Mouse (Mus musculus): ENCODE measurements at regions not wholly inside any gene's neighbourhood (a gene's known extent, or its start where the extent isn't known, plus 50 kb on each side); places are given as distances from the start of the nearest gene placed in this dataset.
"Not testable (repeated sequence)": the region's sequence is repeated elsewhere in the genome, so short reads cannot be mapped to it uniquely, and the experiment has no call there.

DNA sequence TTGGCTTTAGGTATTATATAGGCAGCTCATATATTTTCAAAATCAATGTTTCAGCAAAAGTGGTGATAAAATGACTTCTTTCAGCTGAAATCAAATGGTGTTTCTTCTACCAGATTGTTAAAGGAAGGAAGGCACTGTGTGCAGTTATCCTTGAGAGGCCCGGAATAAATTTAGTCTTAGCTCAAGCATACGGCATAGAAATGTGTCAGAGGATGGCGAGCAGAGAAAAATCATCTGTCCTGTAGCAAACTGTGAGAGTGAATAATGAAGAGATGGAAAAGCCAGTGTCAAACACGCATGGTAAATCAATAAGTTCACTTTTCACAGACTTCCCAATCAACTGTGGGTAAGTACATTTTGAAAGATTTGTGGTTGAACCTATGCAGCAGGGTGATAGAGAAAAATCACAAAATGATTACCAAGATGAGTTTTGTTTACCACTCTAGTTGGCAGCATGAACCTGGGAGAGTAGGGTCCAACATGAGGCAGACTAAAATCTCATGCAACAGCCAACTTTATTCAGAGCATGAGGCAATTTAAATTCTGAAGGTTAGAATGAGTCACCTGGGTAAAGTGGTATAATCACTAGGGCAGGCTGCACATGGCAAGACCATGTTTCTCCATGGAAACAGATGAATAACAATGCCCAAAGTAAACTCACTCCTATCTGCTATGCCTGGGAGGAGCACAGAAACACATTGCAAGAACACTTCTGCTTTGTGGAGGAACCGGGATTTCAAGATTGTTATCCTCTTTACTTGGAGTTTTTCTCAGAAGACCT is 55.7 kb downstream of the AI429214 start:
- Histone ChIP-seq H3K27ac (no peak overlapping the region), H3K36me3 (replicated peaks) (no peaks in the 10 kb centered on the region), H3K4me3 (replicated peaks) (no peak overlapping the region), H3K4me2 (no peak overlapping the region), H3K9me3 (no peaks in the 10 kb centered on the region), H3K27me3 (no peaks in the 10 kb centered on the region), H3K4me1 (no peaks in the 10 kb centered on the region), H3K9ac (no peak overlapping the region)
- 91% methylated on average over 5 of the region's 5 CpGs for WGBS
- ATAC-seq (ENCODE audit: low FRiP score): no peak

DNA sequence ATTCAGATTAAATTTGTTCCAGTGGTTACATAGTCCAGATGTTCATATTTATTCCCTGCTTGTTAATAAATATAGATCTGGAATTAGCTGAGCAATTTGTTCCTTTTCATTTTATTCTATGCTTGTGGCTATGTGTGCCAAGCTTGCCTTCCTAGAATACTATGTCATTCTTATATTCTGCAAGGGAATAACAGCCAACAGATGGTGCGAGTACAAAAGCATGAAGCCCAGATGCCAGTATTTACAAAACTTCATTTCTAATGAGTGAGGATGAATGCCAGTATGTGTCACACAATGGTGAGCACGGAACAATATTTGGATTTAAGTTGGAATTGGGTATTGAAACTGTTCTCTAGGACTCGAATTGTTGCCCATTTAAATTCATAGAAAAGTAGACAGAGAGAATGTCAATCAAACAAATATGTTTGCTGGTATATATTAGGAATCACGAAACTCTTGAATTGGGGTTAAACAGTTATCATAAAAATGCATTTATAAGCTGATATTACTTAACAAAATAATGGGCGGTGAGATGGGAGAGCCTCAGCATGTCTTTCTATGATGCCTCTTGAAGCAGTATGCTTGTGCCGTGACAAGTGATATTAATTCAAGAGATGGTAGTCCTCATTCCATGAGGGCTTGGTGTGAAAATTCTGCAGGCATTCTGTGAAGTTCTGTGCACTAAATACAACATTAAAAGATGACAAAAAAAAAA is 56.7 kb downstream of the AI429214 start:
- Histone ChIP-seq H3K36me3 (replicated peaks) (no peaks in the 10 kb centered on the region), H3K27me3 (no peaks in the 10 kb centered on the region), H3K4me2 (no peak overlapping the region), H3K27ac (no peak overlapping the region), H3K9ac (no peak overlapping the region), H3K9me3 (no peaks in the 10 kb centered on the region), H3K4me3 (replicated peaks) (no peak overlapping the region), H3K4me1 (no peaks in the 10 kb centered on the region)
- ATAC-seq (ENCODE audit: low FRiP score): no peak
- 81% methylated on average over 6 of the region's 6 CpGs for WGBS

DNA sequence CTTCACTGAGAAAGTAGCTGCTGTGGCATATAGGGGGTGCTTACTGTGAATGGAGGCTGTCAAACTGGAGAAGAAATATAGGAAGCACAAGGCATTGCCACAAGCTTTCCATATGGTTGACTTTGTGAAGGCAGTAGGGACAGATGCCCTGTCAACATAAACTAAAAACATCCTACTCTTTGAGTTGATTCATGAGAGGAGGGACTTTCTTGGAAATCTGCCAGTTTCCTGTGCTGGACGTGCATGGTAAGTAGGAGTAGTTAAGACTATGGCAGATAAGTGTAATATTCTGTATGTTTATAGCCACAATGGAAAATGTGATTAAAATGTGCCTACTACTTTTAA is 57.3 kb downstream of the AI429214 start:
- no peak overlapping the region for H3K4me3 ChIP-seq (replicated peaks)
- no peak overlapping the region for H3K27ac ChIP-seq
- WGBS: 53% methylated on average over 1 of the region's 1 CpGs
- H3K9ac ChIP-seq: no peak overlapping the region
- no peaks in the 10 kb centered on the region for H3K9me3 ChIP-seq
- H3K4me2 ChIP-seq: no peak overlapping the region
- ATAC-seq (ENCODE audit: low FRiP score): no peak
- no peaks in the 10 kb centered on the region for H3K27me3 ChIP-seq
- no peaks in the 10 kb centered on the region for H3K36me3 ChIP-seq (replicated peaks)
- no peaks in the 10 kb centered on the region for H3K4me1 ChIP-seq

DNA sequence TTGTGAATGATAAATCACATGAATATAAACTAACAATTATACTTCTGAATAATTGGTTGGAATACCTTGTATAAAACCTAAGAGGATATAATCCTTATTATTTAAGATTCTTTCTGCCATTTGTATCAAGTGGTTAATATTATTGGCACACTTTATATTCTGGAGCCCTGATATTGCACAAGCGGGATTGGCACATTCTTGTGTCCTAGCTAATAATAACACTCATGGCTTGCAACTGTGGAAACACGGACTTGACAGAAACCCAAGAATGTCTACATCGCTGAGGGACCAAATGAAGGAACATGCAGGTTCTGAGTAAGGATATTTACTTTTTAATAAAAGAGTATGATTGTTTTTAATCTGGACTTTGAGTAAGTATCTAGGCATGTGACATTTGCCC is 63.0 kb downstream of the AI429214 start:
- H3K27me3 ChIP-seq: no peaks in the 10 kb centered on the region
- no peaks in the 10 kb centered on the region for H3K9me3 ChIP-seq
- no peak for ATAC-seq (ENCODE audit: low FRiP score)
- WGBS: 94% methylated on average over 3 of the region's 3 CpGs
- no peak overlapping the region for H3K4me3 ChIP-seq (replicated peaks)
- H3K27ac ChIP-seq: no peak overlapping the region
- H3K4me2 ChIP-seq: no peak overlapping the region
- H3K4me1 ChIP-seq: no peaks in the 10 kb centered on the region
- H3K9ac ChIP-seq: no peak overlapping the region
- no peaks in the 10 kb centered on the region for H3K36me3 ChIP-seq (replicated peaks)

DNA sequence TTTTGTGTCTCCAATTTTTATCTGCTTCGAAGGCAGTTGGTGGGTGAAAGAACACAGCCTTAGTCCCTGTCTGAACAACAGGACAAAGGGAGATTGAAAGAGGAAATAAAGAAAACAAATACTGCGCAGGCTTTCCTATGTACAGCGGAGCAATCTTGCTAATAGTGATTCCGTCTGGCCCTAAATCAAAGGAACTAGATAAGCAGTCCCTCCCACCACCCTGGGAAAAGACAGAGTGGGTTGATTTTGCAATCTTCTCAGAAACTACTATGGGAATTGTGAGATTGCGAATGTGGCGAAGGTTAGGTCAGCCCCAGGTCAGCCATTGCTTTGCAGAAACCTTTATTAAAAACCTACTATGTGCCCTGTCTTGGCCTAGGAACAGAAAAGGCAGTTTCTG is 65.0 kb downstream of the AI429214 start:
- no peaks in the 10 kb centered on the region for H3K36me3 ChIP-seq (replicated peaks)
- no peak overlapping the region for H3K9ac ChIP-seq
- H3K27ac ChIP-seq: no peak overlapping the region
- no peaks in the 10 kb centered on the region for H3K27me3 ChIP-seq
- no peak overlapping the region for H3K4me3 ChIP-seq (replicated peaks)
- H3K9me3 ChIP-seq: no peaks in the 10 kb centered on the region
- no peaks in the 10 kb centered on the region for H3K4me1 ChIP-seq
- no peak for ATAC-seq (ENCODE audit: low FRiP score)
- WGBS: 85% methylated on average over 6 of the region's 6 CpGs
- no peak overlapping the region for H3K4me2 ChIP-seq

DNA sequence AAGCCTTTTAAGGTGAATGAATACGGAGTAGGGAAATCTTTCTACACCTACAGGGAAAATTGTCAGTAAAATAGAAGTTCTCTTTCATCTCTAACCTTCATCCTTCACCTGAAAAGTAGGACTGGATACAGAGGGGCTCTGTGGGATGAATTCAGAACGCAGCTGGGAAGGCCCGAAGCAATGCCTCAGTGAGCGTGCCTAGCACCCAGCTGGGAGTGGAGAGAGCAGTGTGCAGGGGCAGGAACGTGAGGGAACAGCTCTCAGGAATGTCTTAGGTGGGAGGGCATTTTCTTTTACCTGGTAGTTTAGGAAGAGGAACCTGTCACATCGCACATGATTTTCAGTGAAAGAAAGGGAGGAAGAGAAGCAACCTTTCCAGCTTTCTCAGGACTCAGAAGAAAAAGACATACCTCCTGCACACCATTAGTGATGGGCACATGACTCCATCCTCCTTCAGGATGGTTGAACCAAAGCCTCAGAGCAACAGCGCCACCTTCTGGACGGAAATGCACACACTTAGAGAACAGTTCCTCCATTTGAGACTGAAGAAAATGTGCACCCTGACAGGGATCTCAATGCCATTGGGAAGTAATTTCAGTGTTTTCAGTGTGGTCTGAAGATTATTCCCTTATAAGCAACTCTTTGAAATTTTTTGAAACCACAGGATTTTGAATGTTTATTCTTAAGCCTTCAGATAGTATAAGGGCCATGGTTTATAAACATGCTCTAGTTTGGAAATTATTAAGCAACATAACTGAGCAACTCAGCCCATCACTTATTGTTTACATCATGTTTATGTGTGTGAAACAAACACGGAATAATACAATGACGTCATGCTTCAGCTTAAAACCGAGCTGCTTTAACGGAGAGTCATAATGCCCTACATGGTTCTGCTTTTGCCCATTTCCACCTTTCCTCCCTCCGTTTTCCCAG is 68.9 kb downstream of the AI429214 start:
- Histone ChIP-seq H3K9ac (no peak overlapping the region), H3K36me3 (replicated peaks) (no peaks in the 10 kb centered on the region), H3K4me1 (no peaks in the 10 kb centered on the region), H3K4me2 (no peak overlapping the region), H3K27ac (no peak overlapping the region), H3K4me3 (replicated peaks) (no peak overlapping the region), H3K9me3 (no peaks in the 10 kb centered on the region), H3K27me3 (no peaks in the 10 kb centered on the region)
- WGBS: 32% methylated on average over 13 of the region's 13 CpGs
- peak; percentile 83; the same call in 1 of the 2 replicates for ATAC-seq (ENCODE audit: low FRiP score)

DNA sequence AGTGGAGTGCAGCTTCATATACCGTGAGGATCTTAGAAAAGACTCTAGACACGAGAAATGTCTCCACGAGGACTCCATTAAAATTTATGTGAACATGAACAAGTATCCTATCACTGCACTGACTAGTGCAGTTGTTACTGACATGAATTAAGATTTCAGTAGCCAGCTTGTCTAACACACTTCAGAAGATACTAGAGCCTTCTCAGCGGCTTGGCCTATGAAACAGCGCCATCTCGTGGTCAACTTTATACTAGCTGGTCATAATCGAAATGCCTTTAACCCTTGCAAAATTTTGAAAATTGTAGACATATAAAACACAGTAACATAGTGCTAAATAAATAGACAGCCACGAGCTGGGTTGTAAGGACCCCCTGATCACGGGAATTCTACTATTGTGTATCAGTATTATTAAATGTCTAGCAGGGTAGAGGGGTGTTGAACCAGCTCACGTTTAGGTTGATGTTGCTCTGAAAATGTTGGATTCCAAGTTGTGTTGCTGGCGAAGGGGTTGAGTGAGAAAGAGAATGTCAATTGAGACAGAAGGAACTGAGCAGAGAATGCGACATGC is 70.4 kb downstream of the AI429214 start:
- Histone ChIP-seq H3K9me3 (no peaks in the 10 kb centered on the region), H3K27ac (no peak overlapping the region), H3K27me3 (no peaks in the 10 kb centered on the region), H3K9ac (no peak overlapping the region), H3K4me1 (no peaks in the 10 kb centered on the region), H3K36me3 (replicated peaks) (no peaks in the 10 kb centered on the region), H3K4me2 (no peak overlapping the region), H3K4me3 (replicated peaks) (no peak overlapping the region)
- ATAC-seq (ENCODE audit: low FRiP score): peak; percentile 74
- 22% methylated on average over 12 of the region's 12 CpGs for WGBS

DNA sequence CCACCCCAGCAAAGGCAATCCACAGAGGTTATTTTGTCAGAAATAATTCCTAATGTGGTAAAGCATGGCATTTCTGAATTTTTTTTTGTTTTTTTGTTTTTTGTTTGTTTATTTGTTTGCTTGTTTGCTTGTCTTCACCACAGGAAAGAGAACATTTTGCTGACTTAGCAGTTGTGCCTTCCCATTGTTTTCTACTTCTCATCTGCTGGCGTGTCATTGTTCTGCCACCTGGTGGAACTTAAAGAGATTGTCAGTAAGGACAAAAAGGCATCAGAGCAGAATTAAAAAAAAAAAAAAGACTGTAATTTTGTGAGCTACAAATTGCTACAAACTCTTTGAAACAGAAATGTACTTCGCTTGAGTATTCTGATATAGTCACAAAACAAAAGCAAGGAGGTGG is 79.5 kb downstream of the AI429214 start:
- Histone ChIP-seq H3K36me3 (replicated peaks) (no peaks in the 10 kb centered on the region), H3K4me1 (no peaks in the 10 kb centered on the region), H3K9ac (no peak overlapping the region), H3K27ac (no peak overlapping the region), H3K9me3 (no peaks in the 10 kb centered on the region), H3K4me2 (no peak overlapping the region), H3K27me3 (no peaks in the 10 kb centered on the region), H3K4me3 (replicated peaks) (no peak overlapping the region)
- no peak for ATAC-seq (ENCODE audit: low FRiP score)
- WGBS: 21% methylated on average over 2 of the region's 2 CpGs

DNA sequence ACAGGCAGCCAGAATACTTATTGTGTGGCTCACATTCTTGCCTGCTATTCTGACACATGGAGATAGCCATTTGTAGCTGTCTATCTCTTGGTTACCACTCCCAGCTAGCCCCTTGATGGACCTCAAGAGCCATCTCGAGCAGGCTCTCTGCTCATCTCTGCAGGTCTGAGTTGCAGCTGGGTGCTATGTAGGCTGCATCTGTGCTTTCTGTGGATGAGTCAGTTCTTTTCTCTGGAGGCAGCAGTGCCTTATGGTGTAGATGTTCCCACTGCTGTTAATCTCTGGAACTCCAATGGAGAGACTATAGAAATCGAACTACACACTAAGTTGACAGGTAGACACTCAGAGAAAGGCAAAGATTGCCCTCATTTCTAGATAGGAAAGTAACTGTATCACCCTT is 106.3 kb downstream of the AI429214 start:
- Histone ChIP-seq H3K27me3 (no peaks in the 10 kb centered on the region), H3K9ac (no peak overlapping the region), H3K4me2 (no peak overlapping the region), H3K4me1 (no peaks in the 10 kb centered on the region), H3K9me3 (no peaks in the 10 kb centered on the region), H3K36me3 (replicated peaks) (no peaks in the 10 kb centered on the region), H3K4me3 (replicated peaks) (no peak overlapping the region), H3K27ac (no peak overlapping the region)
- no peak for ATAC-seq (ENCODE audit: low FRiP score)
- 93% methylated on average over 2 of the region's 2 CpGs for WGBS

DNA sequence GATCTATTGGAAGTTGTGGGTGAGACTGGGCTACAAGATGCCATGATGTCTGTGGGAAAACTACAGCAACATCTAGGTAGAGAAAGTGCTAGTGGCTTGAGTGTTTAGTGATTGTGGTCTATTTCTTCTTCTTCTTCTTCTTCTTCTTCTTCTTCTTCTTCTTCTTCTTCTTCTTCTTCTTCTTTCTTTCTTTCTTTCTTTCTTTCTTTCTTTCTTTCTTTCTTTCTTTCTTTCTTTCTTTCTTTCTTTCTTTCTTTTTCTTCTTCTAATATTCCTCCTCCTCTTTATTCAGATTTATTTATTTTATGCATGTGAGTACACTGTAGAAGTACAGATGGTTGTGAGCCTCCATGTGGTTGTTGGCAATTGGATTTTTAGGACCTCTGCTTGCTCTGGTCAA is 119.0 kb downstream of the AI429214 start:
- H3K36me3 ChIP-seq (replicated peaks); ATAC-seq (ENCODE audit: low FRiP score); H3K4me2 ChIP-seq; H3K9ac ChIP-seq; H3K4me3 ChIP-seq (replicated peaks); H3K4me1 ChIP-seq; H3K27me3 ChIP-seq; H3K27ac ChIP-seq; H3K9me3 ChIP-seq: not testable (repeated sequence)

DNA sequence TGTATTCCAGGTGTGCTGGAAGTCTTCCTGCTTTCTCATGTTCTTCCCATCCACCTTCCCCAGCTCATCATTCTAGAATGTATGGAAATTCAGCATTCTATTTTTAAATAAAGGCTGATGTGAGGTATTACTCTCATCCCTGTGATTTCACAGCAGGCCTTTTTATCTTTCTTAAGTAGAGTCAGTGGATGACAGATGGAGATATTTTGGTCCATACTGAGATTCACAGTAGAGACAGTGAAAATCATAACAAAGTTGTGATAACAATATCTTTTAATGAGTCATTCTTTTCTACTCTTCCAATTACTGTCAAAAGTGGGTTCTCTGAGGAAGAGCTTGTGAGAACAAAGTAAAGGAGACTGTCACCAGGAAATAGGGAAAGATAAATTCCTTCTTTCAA is 132.4 kb downstream of the AI429214 start:
- ATAC-seq (ENCODE audit: low FRiP score): no peak
- Histone ChIP-seq H3K9me3 (no peaks in the 10 kb centered on the region), H3K27me3 (no peaks in the 10 kb centered on the region), H3K9ac (no peak overlapping the region), H3K4me2 (no peak overlapping the region), H3K27ac (no peak overlapping the region), H3K4me3 (replicated peaks) (no peak overlapping the region), H3K4me1 (no peaks in the 10 kb centered on the region), H3K36me3 (replicated peaks) (no peaks in the 10 kb centered on the region)

DNA sequence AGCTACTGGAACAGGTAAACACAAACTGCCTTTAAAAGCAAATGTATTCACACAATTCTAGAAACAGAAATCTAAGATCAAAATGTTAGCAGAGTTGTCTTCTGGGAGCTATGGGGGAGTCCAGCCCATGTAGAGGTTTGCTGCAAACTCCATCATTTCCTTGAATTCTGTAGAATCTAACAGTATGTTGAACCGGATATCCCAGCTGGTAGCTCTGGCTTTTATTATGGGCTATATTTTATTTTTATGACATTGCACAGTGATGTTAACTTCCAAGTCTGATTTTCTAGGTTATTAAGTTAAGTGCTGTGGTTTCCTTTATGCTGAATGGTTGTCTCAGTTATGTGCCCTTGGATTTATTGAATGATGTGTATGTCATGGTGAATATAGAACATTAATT is 136.3 kb downstream of the AI429214 start:
- ATAC-seq (ENCODE audit: low FRiP score): no peak

More for the DNA sequence above, 136.3 kb downstream of the AI429214 start:
- Histone ChIP-seq H3K27me3 (no peaks in the 10 kb centered on the region), H3K9me3 (no peaks in the 10 kb centered on the region), H3K36me3 (replicated peaks) (no peaks in the 10 kb centered on the region), H3K4me2 (no peak overlapping the region), H3K4me1 (no peaks in the 10 kb centered on the region), H3K27ac (no peak overlapping the region), H3K4me3 (replicated peaks) (no peak overlapping the region), H3K9ac (no peak overlapping the region)
- WGBS: 98% methylated on average over 1 of the region's 1 CpGs

Data from forebrain, embryonic 12.5 days (tissue).